Mouse (Mus musculus) gastrocnemius, adult 8-10 months (tissue): ENCODE results near the gene Cdh16. TPM values are rescaled to one million over a fixed set of nuclear protein-coding genes. Genes with fewer than 3 reads are reported as not detected.

Experiments used
- DNase-seq, 2 experiments: peaks; one replicate each; pipeline ENCODE4 v3.0.0; 2022; ENCODE audit warnings: low spot score in 2 of 2
- total RNA-seq, 4 experiments: library from RNA; stranded (reverse); gene quantifications; 2 replicates each; pipeline ENCODE4 v1.2.4; 2022

Cdh16 gene
- total RNA-seq, 4 experiments from 2014 or later: 0.47 TPM; not detected in 3

DNA sequence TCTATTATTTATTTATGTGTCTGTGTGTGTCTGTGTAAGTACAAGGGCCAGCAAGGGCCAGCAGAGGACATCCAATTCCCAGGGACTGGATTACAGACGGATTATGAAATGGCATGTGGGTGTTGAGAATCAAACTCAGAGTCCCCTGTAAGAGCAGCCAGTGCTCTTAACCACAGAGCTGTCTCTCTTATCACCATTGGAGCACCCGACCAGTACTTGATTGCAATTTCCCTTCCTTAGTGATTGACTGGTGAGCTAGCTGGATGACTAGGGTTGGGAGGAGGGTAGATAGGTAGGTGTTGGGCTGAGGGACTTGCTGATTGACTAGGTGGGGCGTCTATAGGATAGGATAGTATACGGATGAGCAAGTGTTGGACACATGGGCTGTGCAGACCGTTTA is 3.4 kb downstream of the Cdh16 start:
- no peak for DNase-seq

DNA sequence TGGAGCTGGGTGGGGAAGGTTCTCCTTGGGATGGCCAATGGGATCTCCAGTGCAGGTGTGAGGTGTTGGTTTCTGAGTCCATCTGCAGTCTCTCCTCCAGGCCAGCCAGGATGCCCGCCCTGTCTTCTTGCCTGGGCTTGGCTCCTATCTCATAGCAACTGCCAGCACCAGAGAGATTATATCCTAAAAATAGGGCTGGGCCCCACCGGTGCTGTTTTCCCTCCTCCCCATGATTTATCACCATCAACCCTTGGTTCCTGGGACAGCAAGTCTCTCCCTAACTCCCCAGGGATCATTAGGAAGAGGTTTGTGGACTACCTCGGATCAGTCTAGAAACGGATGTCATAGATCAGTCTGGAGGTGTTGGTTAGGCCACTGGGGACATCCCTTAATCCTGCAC is 11.1 kb downstream of the Cdh16 start:
- no peak for DNase-seq

DNA sequence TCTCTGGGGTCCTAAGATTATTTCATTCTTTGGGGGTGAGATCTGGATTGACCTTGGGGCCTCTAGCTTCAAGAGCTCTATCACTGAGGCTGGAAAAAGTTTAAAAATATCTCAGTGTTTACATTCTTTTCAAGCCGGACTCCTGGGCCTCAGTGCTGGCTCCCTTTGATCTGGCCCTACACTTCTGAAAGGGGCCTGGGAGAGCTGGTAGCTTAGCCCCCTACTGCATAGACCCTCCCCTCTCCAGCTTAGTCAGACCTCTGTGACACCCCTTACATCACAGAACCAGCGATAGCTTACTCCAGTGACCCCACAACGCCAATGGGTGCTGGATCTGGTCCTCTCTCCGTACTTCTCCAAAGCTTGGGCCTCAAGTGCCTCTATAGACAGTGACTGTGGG is 12.6 kb downstream of the Cdh16 start:
- no peak for DNase-seq

DNA sequence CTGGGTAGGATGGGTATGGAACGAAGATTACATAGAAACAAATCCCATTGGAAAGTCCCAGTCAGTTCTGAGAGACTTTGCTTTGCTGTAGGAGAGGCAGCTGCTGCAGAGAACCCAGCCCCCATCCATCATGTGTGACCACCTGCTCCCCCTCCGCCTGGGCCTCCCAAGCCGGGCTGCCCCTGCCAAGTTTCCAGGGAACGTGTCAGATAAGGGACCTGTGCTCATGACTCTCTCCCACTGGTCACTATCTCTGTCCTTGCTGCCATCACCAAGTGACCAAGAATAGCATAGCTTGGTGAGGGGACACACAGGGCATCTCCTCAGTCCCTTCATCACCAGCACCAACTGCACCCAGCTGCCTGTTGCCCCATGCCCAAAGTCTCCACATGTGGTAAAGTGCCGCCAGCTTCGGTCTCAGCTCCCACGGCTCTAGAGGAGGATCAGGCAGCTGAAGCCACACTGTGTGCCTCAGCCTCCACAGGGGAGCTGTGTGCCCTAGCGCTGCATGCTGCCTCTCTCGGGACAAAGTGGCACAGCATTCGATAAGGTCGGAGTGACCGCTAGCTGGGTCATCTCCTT is 13.9 kb downstream of the Cdh16 start:
- no peak for DNase-seq

DNA sequence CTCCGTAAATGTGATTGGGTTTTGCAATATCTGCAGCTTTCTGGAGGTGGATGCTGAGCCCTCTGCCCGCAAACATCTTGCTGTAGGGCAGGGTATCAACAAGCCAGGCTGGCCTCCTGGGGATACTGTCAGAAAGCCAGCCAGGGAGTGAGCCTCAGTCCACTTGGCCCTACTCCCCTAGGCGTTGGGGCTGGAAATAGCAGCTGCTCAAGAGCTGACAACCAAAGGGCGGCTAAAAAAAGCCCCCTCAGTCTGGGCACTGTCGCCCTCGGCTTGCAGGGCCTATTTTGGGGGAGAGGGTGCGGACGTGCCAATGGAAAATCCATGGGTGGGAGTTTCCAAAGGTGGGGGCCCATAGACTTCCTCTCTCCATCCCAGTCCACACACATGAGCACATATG is 15.0 kb downstream of the Cdh16 start:
- peak; percentile 48 to 75 for DNase-seq

DNA sequence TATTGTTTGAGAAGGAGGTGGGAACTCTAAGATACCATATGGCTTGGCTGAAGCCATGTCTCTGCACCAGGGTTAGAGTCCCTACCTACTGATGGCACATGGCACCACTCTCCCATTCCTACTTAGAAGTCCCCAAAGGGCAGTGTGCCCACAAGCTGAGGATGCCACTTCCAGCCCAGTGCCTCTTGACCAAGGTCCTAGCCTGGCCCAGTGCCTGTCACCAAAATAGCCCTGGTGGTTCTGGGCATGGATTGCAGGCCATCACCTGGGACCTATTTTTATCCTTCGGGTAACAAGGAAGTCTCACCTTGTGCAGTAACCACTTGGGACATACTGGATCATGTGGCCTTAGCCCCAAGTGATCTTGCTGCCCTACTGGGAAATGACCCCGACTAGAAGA is 16.3 kb downstream of the Cdh16 start:
- DNase-seq: peak; percentile 76 to 89

DNA sequence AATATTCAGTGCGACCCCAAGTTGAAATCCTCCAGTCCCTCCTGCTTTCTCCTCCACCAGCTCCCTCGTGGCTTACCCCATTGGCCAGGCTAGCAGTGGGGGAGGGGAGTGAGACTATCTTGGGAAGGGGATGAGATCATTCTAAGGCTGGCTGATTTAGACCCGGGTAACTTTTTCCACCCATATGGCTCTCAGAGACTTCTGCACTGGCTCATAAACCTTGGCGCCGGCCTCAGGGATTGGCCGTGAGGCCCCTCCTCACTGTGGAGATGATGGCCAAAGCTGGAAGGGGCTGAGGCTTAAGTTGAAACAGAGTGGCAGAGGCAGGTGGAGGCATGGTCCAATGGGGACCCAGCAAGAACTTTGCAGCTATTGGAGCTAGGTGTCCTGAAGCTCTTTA is 17.9 kb downstream of the Cdh16 start:
- DNase-seq: peak in 1 of 2 experiments; percentile 3

DNA sequence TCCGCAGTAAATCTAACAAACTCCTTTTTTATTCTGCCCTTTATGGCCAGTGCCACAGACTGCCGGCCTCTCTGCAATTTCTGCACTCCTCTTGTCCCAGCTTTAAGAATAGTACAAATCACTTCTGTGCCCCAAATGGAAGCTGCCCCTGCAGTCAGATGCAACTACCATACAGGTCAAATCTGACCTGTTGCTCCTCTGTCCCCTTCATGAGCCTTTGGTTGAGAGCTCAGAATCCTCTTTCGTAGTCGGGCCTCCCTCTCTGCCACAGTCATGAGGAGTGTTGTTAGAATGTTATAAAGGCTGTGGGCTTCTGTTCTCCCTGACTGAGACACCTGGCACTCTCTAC is 21.0 kb downstream of the Cdh16 start:
- peak in 1 of 2 experiments; percentile 2 for DNase-seq

DNA sequence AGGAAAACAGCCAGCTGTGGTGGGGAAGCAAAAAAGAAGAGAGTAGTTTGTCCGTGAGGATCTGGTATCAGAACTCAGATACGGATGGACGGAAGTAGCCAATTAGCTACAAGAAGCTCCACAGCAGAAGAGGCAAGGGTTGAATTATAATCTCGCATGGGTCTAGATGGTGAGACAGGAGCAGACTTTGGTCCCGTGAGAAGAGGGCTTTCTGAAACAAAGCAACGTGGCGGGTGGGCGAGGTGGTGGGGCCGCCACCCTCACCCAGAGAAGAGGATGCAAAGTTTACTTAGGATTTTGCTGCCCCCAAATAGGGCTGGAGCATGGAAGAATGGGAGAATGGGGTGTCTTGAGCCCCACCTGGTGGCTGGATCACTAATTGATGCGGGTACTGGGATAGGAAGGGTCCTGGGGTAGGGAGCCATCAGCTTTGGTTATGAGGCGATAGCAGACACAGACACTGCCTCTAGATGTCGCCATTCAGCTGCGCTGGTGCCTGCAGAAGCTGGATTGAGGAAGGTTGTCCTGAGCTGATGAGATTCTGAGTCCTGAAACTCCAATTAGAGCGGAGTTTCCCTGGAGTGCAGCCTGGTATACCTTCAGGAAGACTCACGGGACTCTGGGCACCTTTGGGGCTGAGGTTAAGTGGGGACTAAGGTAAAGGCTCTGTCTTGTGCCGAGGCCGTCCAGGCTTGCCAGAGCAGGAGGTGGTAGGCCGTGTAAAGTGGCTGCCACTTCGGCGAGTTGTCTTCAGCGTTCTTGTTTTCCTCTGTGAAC is 21.5 kb downstream of the Cdh16 start:
- DNase-seq: peak; percentile 69 to 75

DNA sequence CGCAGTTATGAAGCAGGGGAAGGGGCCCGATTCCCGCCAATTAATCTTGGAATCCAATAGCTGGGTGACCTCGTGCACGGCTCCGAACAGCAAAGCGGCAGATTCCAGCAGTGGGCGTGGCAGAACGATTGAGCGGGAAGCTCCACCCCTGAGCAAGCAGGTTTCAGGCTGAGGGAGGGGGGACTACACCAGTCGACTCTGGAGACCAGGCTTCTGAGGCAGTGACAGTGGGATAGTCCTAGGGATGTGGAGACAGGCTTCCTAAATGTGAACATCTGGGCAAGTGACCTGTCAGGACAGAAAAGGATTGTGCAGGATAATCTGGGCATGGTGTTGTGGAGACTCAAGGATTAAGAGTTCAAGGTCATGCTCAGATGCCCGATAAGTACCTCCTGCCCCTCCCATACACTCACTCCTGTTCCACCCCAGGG is 22.2 kb downstream of the Cdh16 start:
- DNase-seq: peak in 1 of 2 experiments; percentile 4

DNA sequence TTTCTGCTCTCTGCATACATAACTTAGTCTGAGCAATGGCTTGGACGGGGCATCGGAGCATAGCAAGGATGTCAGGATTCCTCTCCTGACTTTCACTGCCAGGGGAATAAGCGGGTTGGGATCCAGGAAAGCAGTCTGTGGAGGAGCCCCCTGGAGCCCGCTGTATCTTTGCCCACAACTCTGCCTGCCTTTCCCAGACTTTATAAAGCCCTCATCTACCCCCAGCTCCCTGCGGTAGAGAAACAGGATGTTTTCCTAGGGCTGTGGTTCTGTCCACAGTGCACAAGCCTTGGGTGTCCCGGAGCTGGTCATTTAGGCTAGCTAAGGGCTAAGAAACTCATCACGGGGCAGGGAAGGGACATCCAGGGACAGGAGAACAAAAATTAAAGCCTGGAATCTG is 22.8 kb downstream of the Cdh16 start:
- peak in 1 of 2 experiments; percentile 1 for DNase-seq

DNA sequence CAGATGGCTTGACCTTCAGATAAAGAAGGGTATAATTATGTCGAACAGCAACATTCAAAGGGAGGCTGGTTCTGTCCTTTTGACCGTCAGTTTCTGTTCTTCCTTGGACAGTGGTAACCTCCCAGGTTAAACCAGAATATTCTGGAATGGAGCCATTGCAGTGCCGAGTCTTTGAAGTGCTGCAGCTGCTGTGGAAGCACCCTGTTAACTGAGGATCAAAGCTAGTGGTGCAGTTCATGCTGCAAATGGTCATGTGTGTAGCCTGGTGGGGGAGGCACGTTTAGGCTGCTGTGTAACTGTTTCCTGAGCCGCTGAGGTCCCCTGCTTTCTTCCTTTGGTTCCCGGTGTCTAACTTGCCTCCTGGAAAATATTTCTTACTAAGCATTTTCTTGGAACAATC is 25.7 kb downstream of the Cdh16 start:
- DNase-seq: no peak

DNA sequence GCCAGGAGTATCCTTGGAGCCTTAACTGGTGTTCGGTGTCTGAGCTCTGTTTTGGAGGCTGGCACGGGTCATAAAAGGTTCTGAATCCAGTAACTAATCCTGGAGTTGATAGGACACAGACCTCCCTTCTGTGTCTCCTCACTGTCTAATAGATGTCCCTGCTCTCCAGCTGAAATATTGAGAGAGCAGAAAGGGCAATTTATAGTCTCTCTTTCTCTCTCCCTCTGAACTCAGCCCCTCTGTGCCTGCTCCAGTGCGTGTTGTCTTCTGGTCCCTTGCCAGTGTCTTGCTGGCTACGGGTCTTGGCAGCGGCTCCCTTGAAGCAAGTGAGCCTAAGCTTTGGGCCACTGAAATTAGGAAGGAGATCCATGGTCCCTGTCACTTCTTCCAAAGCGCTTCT is 26.5 kb downstream of the Cdh16 start:
- no peak for DNase-seq

DNA sequence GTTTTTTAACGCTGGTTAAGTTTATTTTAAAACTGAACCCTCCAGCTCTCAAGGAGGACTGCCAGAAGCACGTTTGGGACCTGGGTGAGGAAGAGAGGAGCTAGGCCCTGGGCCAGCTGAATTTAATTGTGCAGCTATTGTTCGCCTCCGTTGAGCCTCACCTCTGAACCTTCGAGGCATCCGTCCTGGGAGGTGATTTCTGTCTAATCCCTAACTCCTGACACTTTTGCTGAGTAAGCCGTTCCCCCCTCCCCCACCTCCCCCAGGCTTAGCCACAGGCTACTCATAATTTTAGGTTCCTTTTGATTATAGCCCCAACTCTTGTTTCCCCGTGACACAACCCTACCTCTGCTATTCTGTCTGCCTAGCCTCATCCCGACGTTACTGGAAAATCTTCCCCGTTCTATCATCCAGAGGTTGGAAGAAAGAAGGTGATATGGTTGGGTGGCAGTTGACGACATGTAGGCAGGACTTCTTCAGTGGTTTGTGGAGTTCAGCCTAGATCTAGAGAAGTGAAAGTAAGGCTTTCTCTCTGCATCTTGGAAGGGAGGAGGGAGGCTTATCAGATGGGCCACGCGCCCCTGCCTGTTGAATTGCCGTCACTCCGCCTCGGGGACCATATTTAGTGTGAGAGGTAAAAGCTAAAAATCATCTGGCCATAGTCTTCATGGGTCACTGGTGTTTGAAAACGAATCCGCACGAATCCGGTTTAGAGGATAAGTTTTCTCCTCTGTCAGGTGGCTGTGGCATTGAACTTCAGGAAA is 28.2 kb downstream of the Cdh16 start:
- no peak for DNase-seq

DNA sequence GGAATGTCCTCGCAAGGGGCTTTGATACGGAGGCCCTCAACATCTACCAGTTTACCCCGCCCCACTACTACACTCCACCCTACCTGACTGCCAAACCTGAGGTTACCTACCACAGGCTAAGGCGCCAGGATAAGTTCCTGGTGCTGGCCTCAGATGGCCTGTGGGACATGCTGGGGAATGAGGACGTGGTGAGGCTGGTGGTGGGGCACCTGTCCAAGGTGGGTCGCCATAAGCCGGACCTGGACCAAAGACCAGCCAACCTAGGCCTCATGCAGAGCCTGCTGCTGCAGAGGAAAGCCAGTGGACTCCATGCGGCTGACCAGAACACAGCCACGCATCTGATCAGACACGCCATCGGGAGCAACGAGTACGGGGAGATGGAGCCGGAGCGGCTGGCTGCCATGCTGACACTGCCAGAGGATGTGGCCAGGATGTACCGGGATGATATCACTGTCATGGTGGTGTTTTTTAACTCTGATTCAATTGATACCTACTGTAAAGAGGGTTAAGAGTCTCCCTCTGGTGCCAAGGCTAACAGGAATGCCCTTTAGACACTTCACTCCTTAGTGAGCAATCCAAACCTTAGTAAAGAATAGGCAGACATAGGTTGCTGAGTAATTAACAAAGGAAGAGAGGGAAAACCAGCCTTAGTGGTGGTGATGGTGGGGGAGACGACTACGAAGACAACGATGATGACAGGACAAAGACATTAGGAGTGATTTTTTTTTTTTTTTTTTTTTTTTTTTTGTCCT is 29.4 kb downstream of the Cdh16 start:
- no peak for DNase-seq

DNA sequence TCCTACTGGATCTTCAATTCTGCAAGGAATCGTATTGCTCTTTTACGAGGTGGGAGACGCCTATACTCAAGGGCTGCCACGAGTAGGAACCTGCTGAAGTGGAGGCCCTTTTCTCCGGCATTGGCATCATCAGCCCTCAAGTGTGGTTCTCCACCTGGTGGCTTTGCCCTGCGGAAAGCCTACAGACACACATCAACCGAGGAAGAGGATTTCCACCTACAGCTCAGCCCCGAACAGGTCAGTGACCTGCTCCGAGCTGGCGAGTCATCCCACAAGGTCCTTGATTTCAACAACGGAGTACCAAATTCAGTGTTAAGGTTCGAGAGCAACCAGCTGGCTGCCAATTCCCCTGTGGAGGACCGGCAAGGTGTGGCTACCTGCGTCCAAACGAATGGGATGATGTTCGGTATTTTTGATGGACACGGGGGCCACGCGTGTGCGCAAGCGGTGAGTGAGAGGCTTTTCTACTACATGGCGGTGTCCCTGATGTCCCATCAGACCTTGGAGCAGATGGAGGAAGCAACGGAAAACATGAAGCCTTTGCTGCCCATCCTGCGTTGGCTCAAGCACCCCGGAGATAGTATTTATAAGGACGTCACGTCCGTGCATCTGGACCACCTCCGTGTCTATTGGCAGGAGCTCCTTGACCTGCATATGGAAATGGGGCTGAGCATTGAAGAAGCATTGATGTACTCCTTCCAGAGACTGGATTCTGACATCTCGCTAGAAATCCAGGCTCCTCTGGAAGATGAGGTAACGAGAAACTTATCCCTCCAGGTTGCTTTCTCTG is 30.5 kb downstream of the Cdh16 start:
- DNase-seq: no peak

DNA sequence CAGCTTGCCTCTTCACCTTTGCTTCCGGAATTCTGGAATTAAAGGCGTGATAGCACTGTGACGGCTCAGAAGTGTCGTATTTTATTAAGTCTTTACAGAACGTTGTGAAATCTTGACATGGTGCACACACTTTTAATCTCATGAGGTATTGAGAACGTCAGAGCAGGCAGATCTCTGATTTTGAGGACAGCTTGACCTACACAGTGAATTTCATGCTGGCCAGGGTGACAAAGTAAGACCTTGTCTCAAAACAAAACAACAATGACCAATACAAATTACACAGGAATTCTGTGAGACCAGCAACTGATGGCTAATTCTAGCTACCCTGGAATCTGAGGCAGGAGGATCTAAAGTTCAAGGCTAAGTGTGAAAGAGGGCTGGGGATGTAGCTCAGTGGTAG is 31.6 kb downstream of the Cdh16 start:
- DNase-seq: no peak

DNA sequence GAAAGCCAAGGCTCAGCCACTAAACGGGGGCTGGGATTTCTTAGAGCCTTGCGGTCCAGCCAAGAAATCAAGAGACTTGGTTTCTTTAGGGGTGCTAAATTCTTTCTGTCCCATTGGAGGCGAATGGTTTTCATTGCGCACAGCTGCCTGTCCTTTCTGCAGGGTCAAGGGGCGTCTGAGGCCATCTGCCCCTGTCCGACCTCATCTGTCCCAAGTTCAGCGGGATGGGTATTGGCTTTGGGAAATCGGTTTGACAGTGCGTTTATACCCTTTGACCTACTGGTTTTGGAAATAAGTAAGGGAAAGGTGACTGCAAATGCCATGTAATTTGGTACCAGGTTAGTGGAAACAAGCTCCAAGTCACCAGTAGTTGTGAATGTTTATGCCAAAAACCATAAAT is 32.3 kb downstream of the Cdh16 start:
- DNase-seq: no peak

DNA sequence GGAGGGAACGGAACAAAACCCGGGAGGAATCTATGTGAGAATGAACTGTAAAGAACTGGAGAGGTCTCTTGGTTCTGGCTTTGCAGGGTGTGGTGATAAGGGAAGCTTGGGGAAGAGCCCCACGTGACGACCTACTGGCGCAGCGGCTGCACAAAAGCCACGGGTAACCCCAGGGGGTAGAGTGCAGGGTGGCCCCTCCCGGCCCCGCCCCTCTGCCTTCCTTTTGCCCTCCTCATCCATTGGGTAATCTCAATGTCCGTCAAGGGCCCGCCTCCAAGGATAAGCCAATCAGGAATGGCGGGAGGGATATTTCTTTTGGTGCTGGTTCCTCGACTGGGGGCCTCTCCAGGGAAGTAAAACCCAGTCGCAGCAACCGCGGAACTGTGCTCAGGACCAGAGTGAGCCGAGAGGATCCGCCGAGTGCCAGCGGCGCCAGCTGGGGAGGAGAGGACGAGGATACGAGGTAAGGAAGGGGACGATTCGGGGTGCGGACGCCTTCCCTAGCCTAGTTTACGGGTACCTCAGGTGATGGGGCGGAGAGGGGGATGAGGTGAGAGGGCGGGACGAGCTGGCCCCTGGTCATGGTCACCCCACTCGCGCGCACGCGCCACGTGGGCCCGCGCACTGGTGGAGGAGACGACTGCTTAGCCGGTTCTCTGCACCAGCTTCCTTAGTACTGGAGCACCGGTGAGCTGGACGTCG is 32.9 kb downstream of the Cdh16 start, which contains the start of gene Pdp2:
Gene Pdp2, plus strand, starts transcription at position 319 of the 702 bp plus-strand sequence.
- DNase-seq: peak; percentile 82 to 83

DNA sequence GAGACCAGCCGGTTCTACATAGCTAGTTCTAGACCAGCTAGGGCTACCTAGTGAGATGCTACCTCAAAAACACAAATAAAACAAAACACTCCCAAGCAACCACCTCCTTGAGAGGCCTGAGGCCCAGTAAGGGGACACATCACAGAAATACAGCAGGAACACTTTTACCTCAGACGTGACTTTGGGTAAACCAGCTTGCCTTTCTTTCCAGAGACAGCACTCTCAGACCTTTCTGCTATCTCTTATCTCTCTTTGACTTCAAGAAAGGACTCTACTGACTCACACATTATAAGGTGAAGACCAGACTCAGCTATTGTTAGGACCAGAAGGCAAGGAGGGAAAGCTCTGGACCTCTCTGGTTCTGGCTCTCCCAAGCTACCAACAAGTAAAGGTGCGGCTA is 33.9 kb downstream of the Cdh16 start:
- no peak for DNase-seq
